8 mouse cellular contexts compared by ENCODE assay signal in genomic region chr13:56615864-56616263, GRCm38 (mm10). TPM values are rescaled to one million over a fixed set of nuclear protein-coding genes. Genes with fewer than 3 reads are reported as not detected.
DNase-seq lines count a peak whose midpoint lies in the region; ATAC-seq and TF ChIP-seq lines count a peak whose summit lies in the region.

No protein-coding gene starts in this region.

- H3K79me2 ChIP-seq in liver, adult 2 months (ENCODE audit: control insufficient read depth, insufficient read depth, low read length) = no peaks in the 10 kb centered on the region

- DNase-seq in adrenal gland, postnatal 14 days = peak; percentile 44
- DNase-seq in adrenal gland, postnatal 4 days (ENCODE audit: low spot score in 2 of 2) = no peak
- peak; percentile 53 for DNase-seq in liver, adult 2 months (ENCODE audit: extremely low read depth, low read depth, low spot score)
- no peak for DNase-seq in liver
- no peak for DNase-seq in layer of hippocampus, adult 18-20 months (ENCODE audit: low spot score in 2 of 2)
- DNase-seq in right cerebral cortex, postnatal 14 days = no peak

- H3K4me2 ChIP-seq in embryonic facial prominence, embryonic 13.5 days = no peak overlapping the region

- H3K9me3 ChIP-seq in embryonic facial prominence, embryonic 13.5 days = no peaks in the 10 kb centered on the region

- TF ChIP-seq POLR2A in liver, adult 2 months (IDR thresholded peaks at IDR 0.05; ENCODE audit: extremely low read depth, insufficient read depth, low read length) = no peak

- H3K9ac ChIP-seq in liver, adult 2 months (ENCODE audit: low read depth, low read length) = no peak overlapping the region
- H3K9ac ChIP-seq in embryonic facial prominence, embryonic 13.5 days = 0 out of 2 replicates have a peak overlapping the region, but pooled peaks have one; percentile 32

- no peak overlapping the region for H3K4me3 ChIP-seq in liver, adult 2 months (ENCODE audit: insufficient read depth, low read depth, low read length)
- no peak overlapping the region for H3K4me3 ChIP-seq in embryonic facial prominence, embryonic 13.5 days

- 0 out of 2 replicates have a peak, but pooled peaks have one; percentile 38 for TF ChIP-seq CTCF in liver, adult 2 months (IDR thresholded peaks at IDR 0.05; ENCODE audit: low read depth, low read length)

- no peak for ATAC-seq in embryonic facial prominence, embryonic 13.5 days (ENCODE audit: insufficient number of reproducible peaks, insufficient read depth, low FRiP score, low TSS enrichment, low read depth)
- ATAC-seq in monocyte, adult 5-6 weeks (replicated peaks; ENCODE audit: insufficient number of reproducible peaks, low FRiP score, low TSS enrichment, poor library complexity, severe bottlenecking) = 0 out of 2 replicates have a peak, but pooled peaks have one; percentile 13

- H3K4me1 ChIP-seq in liver, adult 2 months (ENCODE audit: control insufficient read depth, insufficient read depth, low read length) = peaks cover 3% of the 10 kb centered on the region; the same call in 1 of the 2 replicates
- H3K4me1 ChIP-seq in embryonic facial prominence, embryonic 13.5 days = peaks cover 55% of the 10 kb centered on the region

- 38% methylated on average over 9 of the region's 9 CpGs for WGBS in liver, adult 2 months
- WGBS in embryonic facial prominence, embryonic 13.5 days = 78% methylated on average over 9 of the region's 9 CpGs

- no peaks in the 10 kb centered on the region for H3K27me3 ChIP-seq in liver, adult 2 months (ENCODE audit: control insufficient read depth, insufficient read depth, low read length)
- H3K27me3 ChIP-seq in embryonic facial prominence, embryonic 13.5 days = no peaks in the 10 kb centered on the region

- H3K27ac ChIP-seq in liver, adult 2 months (replicated peaks; ENCODE audit: insufficient read depth, low read depth, low read length) = no peak overlapping the region
- no peak overlapping the region for H3K27ac ChIP-seq in embryonic facial prominence, embryonic 13.5 days

- no peaks in the 10 kb centered on the region for H3K36me3 ChIP-seq in liver, adult 2 months (ENCODE audit: control insufficient read depth, insufficient read depth, low read length)
- peaks cover 3% of the 10 kb centered on the region; the same call in 1 of the 2 replicates for H3K36me3 ChIP-seq in embryonic facial prominence, embryonic 13.5 days

RNA-seq across cellular contexts. Expression of gene Tgfbi, which starts 6.5 kb away (rescaled TPM):
- total RNA-seq in adrenal gland, postnatal 14 days (2021) = 40.1 and 59.6 TPM in 2 replicates
- total RNA-seq in adrenal gland, postnatal 4 days (2021) = 10 to 100 TPM; 52.0 to 53.4 TPM
- total RNA-seq in liver, adult 2 months (2014; rRNA removed) = 34.3 and 39.3 TPM in 2 replicates
- polyA plus RNA-seq in liver, adult 2 months (2012; rRNA removed) = 23.3 and 27.2 TPM in 2 replicates
- polyA plus RNA-seq in embryonic facial prominence, embryonic 13.5 days (2015; fragmentation: Nextera tagmentation; extraction: Ambion mirVana) = 68.8 TPM in 2 replicates
- total RNA-seq in monocyte, adult 5-6 weeks (2017) = 73.8 to 154 TPM (median 152 TPM) in 3 replicates
- total RNA-seq in layer of hippocampus, adult 18-20 months (2021) = 1 to 10 TPM; 2.4 to 3.2 TPM

Comparison
In these comparisons a context has a peak if more than half of its experiments do, and no peak if none do; other contexts are left out.
1. DNase-seq: peak in adrenal gland, postnatal 14 days (single experiment) and liver, adult 2 months (single experiment); none in adrenal gland, postnatal 4 days (0 of 2), liver (single experiment), layer of hippocampus, adult 18-20 months (0 of 2) and right cerebral cortex, postnatal 14 days (single experiment).